Mouse (Mus musculus): ENCODE measurements around the gene Tnfrsf26.
A peak's percentile ranks its signal among the peaks of the same experiment; 100 is the strongest.

Tnfrsf26 gene

GRCm38 (mm10) chr7:143599428-143600230 lies 28.9 kb downstream of the Tnfrsf26 start, which contains the start of gene Cars:
TSS of gene Cars (minus strand) at chr7:143600090.
- peak; percentile 98 for DNase-seq (ENCODE audit: low spot score)

- no peak for DNase-seq (ENCODE audit: low spot score)
Observed at GRCm38 (mm10) chr7:143594865-143595264, 33.7 kb downstream of the Tnfrsf26 start.

- no peak for DNase-seq (ENCODE audit: low spot score)
Observed at GRCm38 (mm10) chr7:143592255-143592654, 36.3 kb downstream of the Tnfrsf26 start.

- DNase-seq (ENCODE audit: low spot score), result no peak
Observed at GRCm38 (mm10) chr7:143588006-143588405, 40.5 kb downstream of the Tnfrsf26 start.

GRCm38 (mm10) chr7:143587586-143587985 lies 40.9 kb downstream of the Tnfrsf26 start:
- no peak for DNase-seq (ENCODE audit: low spot score)

GRCm38 (mm10) chr7:143583956-143584355 lies 44.6 kb downstream of the Tnfrsf26 start:
- peak; percentile 76 for DNase-seq (ENCODE audit: low spot score)

- no peak for DNase-seq (ENCODE audit: low spot score)
Observed at GRCm38 (mm10) chr7:143583025-143583424, 45.5 kb downstream of the Tnfrsf26 start.

GRCm38 (mm10) chr7:143575751-143576150 lies 52.8 kb downstream of the Tnfrsf26 start:
- no peak for DNase-seq (ENCODE audit: low spot score)

GRCm38 (mm10) chr7:143565648-143566039 lies 62.9 kb downstream of the Tnfrsf26 start:
- no peak for DNase-seq (ENCODE audit: low spot score)

- DNase-seq (ENCODE audit: low spot score), result no peak
Observed at GRCm38 (mm10) chr7:143565015-143565647, 63.4 kb downstream of the Tnfrsf26 start.

GRCm38 (mm10) chr7:143563787-143564186 lies 64.7 kb downstream of the Tnfrsf26 start:
- DNase-seq (ENCODE audit: low spot score), result no peak
